Mouse (Mus musculus): Measurements from ENCODE around the gene Gata2. TPM values are rescaled to one million over a fixed set of nuclear protein-coding genes. Genes with fewer than 3 reads are reported as not detected.

Gene Gata2
- total RNA-seq, 2 experiments from 2014 or later = 18.1 to 23.4 TPM

Other genes starting within 250 kb of the Gata2 start
- gene H1fx, start 212.3 kb upstream of the Gata2 start, total RNA-seq (2021) = 1 to 10 TPM in 1 of 2 experiments, under 1 TPM in 1; 0.94 to 1.1 TPM
- 100 to 1,000 TPM; 271 to 283 TPM for gene Rab7, start 148.6 kb upstream of the Gata2 start, total RNA-seq (2021)
- gene Rpn1, start 109.4 kb upstream of the Gata2 start, total RNA-seq (2021) = 100 to 1,000 TPM; 104 to 108 TPM
- gene Dnajb8, start 28.4 kb downstream of the Gata2 start, total RNA-seq (2021) = not detected

Measured in heart, adult 18-20 months (tissue).